Mouse (Mus musculus): ENCODE measurements at regions not wholly inside any gene's neighbourhood (a gene's known extent, or its start where the extent isn't known, plus 50 kb on each side); places are given as distances from the start of the nearest gene placed in this dataset.
A peak's percentile ranks its signal among the peaks of the same experiment; 100 is the strongest.

DNA sequence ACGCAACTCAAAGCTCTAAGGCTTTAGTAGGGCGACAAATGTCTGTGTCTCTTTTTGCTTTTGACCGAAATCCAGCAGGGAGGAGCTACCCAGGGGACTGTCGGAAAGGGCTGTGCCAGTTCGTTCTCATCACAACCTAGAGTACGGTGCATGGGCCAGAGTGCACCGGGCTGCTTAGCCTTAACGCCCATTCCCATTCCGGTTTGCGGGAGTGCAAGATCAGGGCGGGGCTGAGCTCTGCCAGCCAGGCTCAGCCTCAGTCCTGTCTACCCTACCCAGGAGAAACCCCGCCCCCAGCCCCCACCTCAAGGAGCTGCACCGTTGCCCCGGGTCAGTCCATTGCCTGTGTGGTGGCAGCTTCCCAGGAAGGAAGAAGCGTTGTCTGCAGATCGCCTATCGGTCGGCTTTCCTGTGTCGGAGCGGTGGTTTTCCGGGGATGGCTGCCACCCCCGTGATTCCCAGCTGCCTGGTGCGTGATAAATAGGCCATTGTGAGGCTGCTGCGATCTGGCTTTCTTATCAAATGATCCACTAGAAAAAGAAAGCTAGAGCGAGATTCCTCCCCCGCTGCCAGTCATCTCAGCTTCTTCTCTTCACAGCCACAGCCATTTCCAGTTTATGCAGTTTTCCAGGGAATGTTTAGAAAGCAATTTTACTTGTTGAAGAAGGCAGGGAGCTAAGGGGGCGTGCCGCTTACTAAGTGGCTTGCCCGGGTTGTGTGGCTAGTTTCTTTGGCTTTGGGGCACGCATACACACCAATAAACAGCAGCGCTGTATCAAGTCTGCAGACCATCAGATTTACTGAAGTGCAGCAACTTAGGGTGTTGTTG lies 187.4 kb upstream of the Ankrd55 start:
- Histone ChIP-seq H3K4me3 (peak overlapping the region; percentile 58), H3K36me3 (no peaks in the 10 kb centered on the region), H3K4me1 (replicated peaks) (peaks cover 31% of the 10 kb centered on the region), H3K27me3 (ENCODE audit: insufficient read depth, poor library complexity, severe bottlenecking) (0 out of 2 replicates have a peak, but pooled peaks cover 6% of the 10 kb centered on the region), H3K9me3 (no peaks in the 10 kb centered on the region), H3K27ac (peak overlapping the region; percentile 83)
- WGBS: 2% methylated on average over 31 of the region's 31 CpGs
- peak; percentile 78 for DNase-seq (ENCODE audit: low spot score)

DNA sequence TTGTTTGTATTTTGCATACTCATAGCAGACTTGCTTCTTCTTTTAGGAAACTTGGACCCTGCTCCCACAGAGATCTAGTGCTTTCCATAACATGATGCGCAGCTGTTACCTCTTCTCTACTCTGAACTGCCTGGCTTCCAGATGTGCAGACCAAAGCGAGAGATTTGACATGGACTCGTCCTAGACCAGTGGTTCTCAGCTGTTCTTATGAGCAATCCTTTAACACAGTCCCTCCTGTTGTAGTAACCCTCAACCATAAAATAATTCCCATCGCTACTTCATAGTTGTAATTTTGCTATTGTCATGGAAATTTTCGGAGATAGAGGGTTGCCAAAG lies 186.9 kb upstream of the Ankrd55 start:
- WGBS: 32% methylated on average over 5 of the region's 5 CpGs
- Histone ChIP-seq H3K27me3 (ENCODE audit: insufficient read depth, poor library complexity, severe bottlenecking) (0 out of 2 replicates have a peak, but pooled peaks cover 6% of the 10 kb centered on the region), H3K9me3 (no peaks in the 10 kb centered on the region), H3K27ac (peak overlapping the region; percentile 83), H3K4me3 (peak overlapping the region; percentile 58), H3K36me3 (no peaks in the 10 kb centered on the region), H3K4me1 (replicated peaks) (peaks cover 31% of the 10 kb centered on the region)
- no peak for DNase-seq (ENCODE audit: low spot score)

DNA sequence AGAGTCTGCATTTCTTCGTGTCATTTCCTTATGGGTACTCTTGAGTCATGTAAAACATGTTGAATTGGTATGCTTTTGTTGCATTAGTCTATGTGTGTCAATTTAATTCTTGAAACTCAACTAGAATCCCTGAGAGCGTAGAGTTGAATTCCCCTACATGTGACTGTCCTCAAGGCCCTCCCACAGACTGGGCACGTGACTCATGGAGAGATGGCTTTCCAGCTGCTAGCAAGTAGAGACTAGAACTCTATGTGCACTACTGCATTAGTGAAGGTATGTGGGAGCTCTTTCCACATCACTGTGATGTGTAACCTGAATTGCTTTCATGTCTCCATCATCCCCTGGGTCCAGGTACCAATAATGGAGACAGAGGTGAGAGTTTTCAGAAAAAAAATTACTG lies 182.3 kb upstream of the Ankrd55 start:
- whole genome bisulfite sequencing: 86% methylated on average over 3 of the region's 3 CpGs
- Histone ChIP-seq H3K36me3 (no peaks in the 10 kb centered on the region), H3K27ac (no peak overlapping the region), H3K4me1 (replicated peaks) (peaks cover 16% of the 10 kb centered on the region), H3K9me3 (no peaks in the 10 kb centered on the region), H3K27me3 (ENCODE audit: insufficient read depth, poor library complexity, severe bottlenecking) (no peaks in the 10 kb centered on the region), H3K4me3 (no peak overlapping the region)
- DNase-seq (ENCODE audit: low spot score): no peak

DNA sequence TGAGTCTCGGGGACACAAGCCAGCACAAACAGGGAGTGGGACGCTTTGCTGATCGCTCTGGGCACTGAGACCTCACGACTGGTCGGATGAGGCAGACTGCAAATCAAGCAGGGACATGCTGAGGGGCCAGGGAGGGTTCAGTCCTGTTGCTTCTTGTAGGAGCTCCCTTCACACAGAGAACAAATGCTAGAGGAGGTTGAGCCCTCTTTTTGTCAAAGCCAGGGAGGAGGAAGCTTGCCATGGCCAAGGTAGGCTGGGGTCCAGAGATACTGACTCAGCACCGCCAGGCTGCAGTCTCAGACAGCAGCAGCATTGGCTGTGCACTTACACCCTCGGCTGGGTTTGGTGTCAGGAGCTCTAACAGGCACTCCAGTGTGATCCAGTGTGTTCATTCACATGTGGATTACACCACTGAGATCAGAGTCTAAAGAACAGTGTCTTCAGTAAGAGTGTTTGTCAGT lies 173.5 kb upstream of the Ankrd55 start:
- Histone ChIP-seq H3K27me3 (ENCODE audit: insufficient read depth, poor library complexity, severe bottlenecking) (no peaks in the 10 kb centered on the region), H3K27ac (no peak overlapping the region), H3K36me3 (no peaks in the 10 kb centered on the region), H3K4me1 (replicated peaks) (peaks cover 2% of the 10 kb centered on the region), H3K9me3 (no peaks in the 10 kb centered on the region), H3K4me3 (no peak overlapping the region)
- 81% methylated on average over 7 of the region's 7 CpGs for WGBS
- DNase-seq (ENCODE audit: low spot score): no peak

DNA sequence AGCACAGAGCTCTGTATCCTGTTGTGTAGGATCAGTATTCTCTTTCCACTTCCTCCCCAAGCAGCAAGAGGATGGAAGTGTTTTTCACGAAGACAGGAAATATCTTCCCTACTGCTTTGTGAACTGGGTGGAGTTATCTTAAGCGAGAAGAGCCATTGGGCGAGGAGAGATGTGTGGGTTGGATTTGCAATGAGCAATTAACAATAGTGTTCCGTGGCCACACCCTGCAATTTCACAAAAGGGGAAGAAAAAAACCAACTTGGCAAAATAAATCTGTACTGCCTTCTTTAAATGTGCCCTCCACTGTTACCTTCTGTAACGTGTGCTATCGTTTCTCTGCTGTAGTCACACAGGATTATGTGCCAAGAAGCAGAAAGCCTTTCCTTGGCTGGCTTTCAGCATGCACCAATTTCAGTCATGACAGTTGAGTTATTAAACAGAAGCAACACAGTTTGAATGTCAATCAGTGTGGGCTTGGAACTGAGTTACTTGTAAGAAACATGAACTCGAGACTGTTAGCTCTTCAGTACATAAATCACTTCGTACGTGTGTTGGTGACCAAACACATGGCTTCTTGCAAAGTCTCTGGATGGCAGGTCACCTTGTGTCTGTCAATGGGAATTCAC lies 172.0 kb upstream of the Ankrd55 start:
- Histone ChIP-seq H3K27me3 (ENCODE audit: insufficient read depth, poor library complexity, severe bottlenecking) (no peaks in the 10 kb centered on the region), H3K4me3 (no peak overlapping the region), H3K27ac (no peak overlapping the region), H3K36me3 (no peaks in the 10 kb centered on the region), H3K9me3 (no peaks in the 10 kb centered on the region), H3K4me1 (replicated peaks) (peaks cover 8% of the 10 kb centered on the region)
- no peak for DNase-seq (ENCODE audit: low spot score)
- WGBS: 88% methylated on average over 9 of the region's 9 CpGs

DNA sequence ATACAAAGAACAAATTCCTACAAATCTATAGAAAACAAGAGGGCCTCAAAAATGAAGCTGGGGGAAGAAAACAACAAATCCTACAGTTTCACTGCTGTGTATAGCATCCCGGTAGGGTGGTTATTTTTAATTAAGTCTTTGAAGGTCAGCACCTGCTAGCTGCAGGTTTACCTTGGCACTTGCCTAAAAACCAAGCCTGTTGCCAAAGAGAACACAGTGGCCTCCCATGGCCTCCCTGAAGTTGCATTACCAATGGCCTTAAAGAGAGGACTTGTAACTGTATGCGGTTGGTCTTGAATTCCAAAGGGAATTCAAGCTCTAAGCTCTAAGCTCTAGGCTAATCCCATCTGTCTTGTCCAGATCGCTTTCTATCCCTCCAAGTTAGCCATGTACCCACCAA lies 169.7 kb upstream of the Ankrd55 start:
- Histone ChIP-seq H3K9me3 (no peaks in the 10 kb centered on the region), H3K27me3 (ENCODE audit: insufficient read depth, poor library complexity, severe bottlenecking) (no peaks in the 10 kb centered on the region), H3K27ac (no peak overlapping the region), H3K4me3 (no peak overlapping the region), H3K4me1 (replicated peaks) (peaks cover 10% of the 10 kb centered on the region), H3K36me3 (no peaks in the 10 kb centered on the region)
- DNase-seq (ENCODE audit: low spot score): no peak
- WGBS: 92% methylated on average over 3 of the region's 3 CpGs

DNA sequence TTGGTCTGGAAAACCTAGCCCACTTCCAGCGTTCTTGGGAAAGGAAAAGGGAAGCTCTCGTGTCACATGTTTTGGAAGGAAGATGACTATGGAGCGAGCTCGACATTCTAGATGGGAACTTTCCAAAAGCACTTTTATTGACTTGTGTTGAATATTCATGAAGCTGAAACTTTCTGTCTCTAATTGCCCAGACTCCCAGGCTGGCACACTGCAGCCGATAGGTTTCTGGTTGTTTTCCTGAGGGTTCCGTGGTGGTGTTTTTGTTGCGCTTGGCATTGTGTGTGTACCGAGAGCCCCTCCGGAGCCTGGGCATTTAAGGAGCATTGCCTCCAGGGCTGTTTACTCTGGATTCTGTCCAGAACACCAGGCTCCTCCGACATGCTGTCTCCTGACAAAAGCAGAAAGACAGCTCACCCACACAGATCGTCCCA lies 168.6 kb upstream of the Ankrd55 start:
- Histone ChIP-seq H3K4me3 (no peak overlapping the region), H3K27me3 (ENCODE audit: insufficient read depth, poor library complexity, severe bottlenecking) (peaks cover 3% of the 10 kb centered on the region; the same call in 1 of the 2 replicates), H3K36me3 (no peaks in the 10 kb centered on the region), H3K4me1 (replicated peaks) (peaks cover 10% of the 10 kb centered on the region), H3K9me3 (no peaks in the 10 kb centered on the region), H3K27ac (no peak overlapping the region)
- 63% methylated on average over 11 of the region's 11 CpGs for WGBS
- DNase-seq (ENCODE audit: low spot score): no peak

DNA sequence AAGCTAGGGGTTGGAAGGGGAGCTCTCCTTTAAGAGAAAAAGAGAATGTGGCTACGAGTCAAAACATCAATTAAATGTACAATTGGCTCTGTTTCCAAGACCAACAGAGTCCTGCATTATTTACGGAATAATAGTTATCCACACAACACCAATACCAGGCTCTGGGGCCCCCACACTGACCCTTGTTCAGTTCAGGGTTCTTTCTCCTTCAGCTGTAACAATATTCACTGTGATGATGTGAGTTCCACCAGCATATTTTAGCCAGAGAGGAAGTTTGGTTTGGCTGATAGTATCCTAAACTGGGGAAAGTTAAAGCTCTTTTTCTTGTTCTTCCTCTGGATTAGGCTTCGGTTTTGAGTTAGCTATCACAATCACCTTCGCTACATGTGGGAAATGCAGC lies 167.9 kb upstream of the Ankrd55 start:
- Histone ChIP-seq H3K4me1 (replicated peaks) (peaks cover 10% of the 10 kb centered on the region), H3K36me3 (no peaks in the 10 kb centered on the region), H3K27me3 (ENCODE audit: insufficient read depth, poor library complexity, severe bottlenecking) (peaks cover 3% of the 10 kb centered on the region; the same call in 1 of the 2 replicates), H3K9me3 (no peaks in the 10 kb centered on the region), H3K4me3 (no peak overlapping the region), H3K27ac (no peak overlapping the region)
- no peak for DNase-seq (ENCODE audit: low spot score)
- 73% methylated on average over 4 of the region's 4 CpGs for WGBS

DNA sequence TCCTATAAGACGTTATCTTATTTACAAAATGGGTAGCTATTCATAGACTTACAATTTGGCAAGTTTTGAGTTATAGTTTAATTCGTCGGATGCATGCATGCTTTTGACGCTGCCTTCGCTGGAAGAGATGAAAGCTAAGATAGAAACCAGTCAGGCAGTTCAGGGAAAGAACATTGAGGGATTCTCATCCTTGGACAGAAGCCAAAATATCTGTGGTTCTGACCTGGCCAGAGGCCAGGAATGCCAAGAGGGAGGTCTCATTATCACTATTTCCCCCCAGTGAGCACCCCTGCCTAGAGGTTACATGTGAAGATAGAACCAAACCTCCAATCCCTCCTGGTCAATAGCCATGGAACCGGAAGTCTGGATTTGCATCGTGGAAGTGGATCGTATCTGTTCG lies 167.1 kb upstream of the Ankrd55 start:
- Histone ChIP-seq H3K4me3 (no peak overlapping the region), H3K36me3 (no peaks in the 10 kb centered on the region), H3K9me3 (no peaks in the 10 kb centered on the region), H3K27ac (no peak overlapping the region), H3K4me1 (replicated peaks) (peaks cover 10% of the 10 kb centered on the region), H3K27me3 (ENCODE audit: insufficient read depth, poor library complexity, severe bottlenecking) (peaks cover 3% of the 10 kb centered on the region; the same call in 1 of the 2 replicates)
- no peak for DNase-seq (ENCODE audit: low spot score)
- 94% methylated on average over 9 of the region's 9 CpGs for WGBS

DNA sequence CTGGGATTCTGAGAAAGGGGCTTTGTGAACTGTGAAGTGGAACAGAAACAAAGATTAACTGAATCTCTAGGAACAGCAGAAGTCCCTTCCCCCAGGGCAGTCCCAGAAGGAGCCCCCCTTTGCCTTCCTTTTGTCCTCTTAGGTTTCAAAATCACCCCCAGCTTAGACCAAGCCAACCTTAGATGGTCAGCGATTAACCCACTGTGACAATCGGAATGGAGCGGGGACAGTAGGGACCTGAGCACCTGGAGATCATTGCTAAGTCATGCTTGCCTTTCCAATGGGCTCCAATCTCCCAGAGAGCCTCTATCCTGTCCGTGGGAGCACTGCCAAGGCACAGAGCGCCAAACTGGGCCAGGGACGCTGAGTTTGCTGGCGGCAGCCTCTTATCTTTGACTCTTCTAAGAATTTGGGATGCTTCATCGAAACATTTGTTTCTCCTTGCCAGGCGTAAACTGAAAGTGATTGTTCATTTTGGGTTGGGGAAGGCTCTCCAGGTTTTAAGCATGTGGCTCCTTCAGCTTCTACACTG lies 165.3 kb upstream of the Ankrd55 start:
- no peak overlapping the region for H3K4me3 ChIP-seq
- peaks cover 10% of the 10 kb centered on the region for H3K4me1 ChIP-seq (replicated peaks)
- H3K36me3 ChIP-seq: no peaks in the 10 kb centered on the region
- H3K27ac ChIP-seq: no peak overlapping the region
- DNase-seq (ENCODE audit: low spot score): no peak
- peaks cover 6% of the 10 kb centered on the region; the same call in 1 of the 2 replicates for H3K27me3 ChIP-seq (ENCODE audit: insufficient read depth, poor library complexity, severe bottlenecking)
- WGBS: 80% methylated on average over 9 of the region's 9 CpGs
- H3K9me3 ChIP-seq: no peaks in the 10 kb centered on the region

DNA sequence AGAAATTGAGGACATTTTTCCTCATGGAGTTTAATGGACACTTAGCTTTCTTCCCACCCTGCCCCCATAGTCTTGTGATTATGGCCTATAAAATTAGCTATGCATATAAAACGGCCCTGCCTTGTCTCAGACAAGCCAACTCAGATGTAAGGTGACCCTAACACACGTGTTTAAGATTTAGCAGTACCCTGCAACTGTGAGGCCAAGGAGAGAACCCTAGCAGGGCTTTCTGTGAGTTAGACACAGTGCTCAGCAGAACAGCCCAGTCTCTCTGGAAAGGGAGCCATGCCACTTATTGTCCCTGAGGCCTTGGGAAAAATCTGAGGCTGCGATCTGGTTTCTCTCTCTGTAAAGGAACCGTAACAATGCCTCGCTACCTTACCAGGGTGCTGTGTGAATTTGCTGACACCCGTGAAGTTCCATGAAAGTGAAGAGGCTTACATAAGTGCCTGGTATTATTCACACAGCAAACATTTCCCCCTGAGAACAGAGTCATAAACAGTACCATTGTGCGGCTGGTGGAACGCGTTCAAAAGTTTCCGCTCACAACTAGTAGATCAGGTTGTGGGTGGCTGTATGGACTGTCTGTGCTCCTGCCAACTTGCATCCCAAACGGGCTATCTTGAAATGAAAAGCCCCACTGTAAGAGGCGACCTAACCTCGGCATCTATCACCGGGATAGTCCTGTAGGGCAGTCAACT lies 162.3 kb upstream of the Ankrd55 start:
- peaks cover 26% of the 10 kb centered on the region for H3K27me3 ChIP-seq (ENCODE audit: insufficient read depth, poor library complexity, severe bottlenecking)
- no peaks in the 10 kb centered on the region for H3K9me3 ChIP-seq
- no peak overlapping the region for H3K4me3 ChIP-seq
- WGBS: 87% methylated on average over 14 of the region's 14 CpGs
- H3K36me3 ChIP-seq: no peaks in the 10 kb centered on the region
- no peak overlapping the region for H3K27ac ChIP-seq
- DNase-seq (ENCODE audit: low spot score): no peak
- peaks cover 2% of the 10 kb centered on the region; the same call in 1 of the 2 replicates for H3K4me1 ChIP-seq (replicated peaks)

DNA sequence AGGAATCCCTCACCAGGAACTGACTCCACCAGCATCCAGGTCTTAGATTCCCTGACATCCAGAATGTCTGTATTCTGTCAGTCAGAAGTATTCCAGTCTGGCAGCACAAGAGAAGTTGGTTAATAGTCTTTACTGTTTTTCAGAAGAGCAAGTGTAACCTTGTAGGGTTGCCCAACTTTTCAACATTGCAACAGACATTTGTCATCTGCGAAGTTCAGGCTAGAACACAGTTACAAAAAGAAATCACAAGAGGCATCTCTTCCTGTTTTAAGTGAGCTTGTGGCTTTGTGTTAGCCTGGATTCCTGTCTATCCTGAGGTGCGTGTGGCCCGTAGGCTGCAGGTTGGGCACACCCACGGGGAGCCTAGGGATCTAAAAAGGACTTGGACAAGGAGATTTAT lies 158.0 kb upstream of the Ankrd55 start:
- no peak for DNase-seq (ENCODE audit: low spot score)
- WGBS: 83% methylated on average over 4 of the region's 4 CpGs
- no peak overlapping the region for H3K4me3 ChIP-seq
- no peaks in the 10 kb centered on the region for H3K9me3 ChIP-seq
- H3K36me3 ChIP-seq: no peaks in the 10 kb centered on the region
- H3K27me3 ChIP-seq (ENCODE audit: insufficient read depth, poor library complexity, severe bottlenecking): peaks cover 32% of the 10 kb centered on the region
- H3K27ac ChIP-seq: no peak overlapping the region
- H3K4me1 ChIP-seq (replicated peaks): peaks cover 7% of the 10 kb centered on the region; the same call in 1 of the 2 replicates
